Mouse (Mus musculus) spleen, adult 12 weeks (tissue): ENCODE results near the gene Cry2.
"Not testable (repeated sequence)": the region's sequence is repeated elsewhere in the genome, so short reads cannot be mapped to it uniquely, and the experiment has no call there.

Experiments
- DNase-seq: peaks from one replicate; pipeline ENCODE4 v3.0.0; 2022; ENCODE audit warnings: low spot score

Cry2 gene

GRCm38 (mm10) chr2:92421723-92422387 is 12.0 kb downstream of the Cry2 start:
- DNase-seq: no peak

- DNase-seq: no peak
Measured at GRCm38 (mm10) chr2:92411705-92412104, 22.1 kb downstream of the Cry2 start.

- DNase-seq: no peak
Measured at GRCm38 (mm10) chr2:92408309-92409045, 25.4 kb downstream of the Cry2 start.

GRCm38 (mm10) chr2:92405687-92406086 is 28.2 kb downstream of the Cry2 start:
- no peak for DNase-seq

- no peak for DNase-seq
Measured at GRCm38 (mm10) chr2:92404737-92405136, 29.1 kb downstream of the Cry2 start.

- DNase-seq: no peak
Measured at GRCm38 (mm10) chr2:92403776-92404319, 30.0 kb downstream of the Cry2 start.

GRCm38 (mm10) chr2:92402591-92403326 is 31.1 kb downstream of the Cry2 start:
- no peak for DNase-seq

- DNase-seq: no peak
Measured at GRCm38 (mm10) chr2:92401091-92401561, 32.7 kb downstream of the Cry2 start, which contains the start of gene Mapk8ip1. Gene Mapk8ip1 (minus strand): TSS chr2:92401263.

- no peak for DNase-seq
Measured at GRCm38 (mm10) chr2:92400682-92401081, 33.2 kb downstream of the Cry2 start.

GRCm38 (mm10) chr2:92399877-92400276 is 34.0 kb downstream of the Cry2 start:
- DNase-seq: not testable (repeated sequence)

- no peak for DNase-seq
Measured at GRCm38 (mm10) chr2:92397436-92397835, 36.4 kb downstream of the Cry2 start.

- no peak for DNase-seq
Measured at GRCm38 (mm10) chr2:92395535-92395934, 38.3 kb downstream of the Cry2 start.

- no peak for DNase-seq
Measured at GRCm38 (mm10) chr2:92392318-92393264, 41.3 kb downstream of the Cry2 start.

GRCm38 (mm10) chr2:92391703-92392317 is 42.0 kb downstream of the Cry2 start:
- no peak for DNase-seq

- no peak for DNase-seq
Measured at GRCm38 (mm10) chr2:92391116-92391515, 42.7 kb downstream of the Cry2 start.

GRCm38 (mm10) chr2:92390206-92390930 is 43.5 kb downstream of the Cry2 start:
- no peak for DNase-seq

- no peak for DNase-seq
Measured at GRCm38 (mm10) chr2:92389645-92390044, 44.2 kb downstream of the Cry2 start.

GRCm38 (mm10) chr2:92388891-92389641 is 44.8 kb downstream of the Cry2 start:
- no peak for DNase-seq

GRCm38 (mm10) chr2:92388081-92388517 is 45.7 kb downstream of the Cry2 start:
- no peak for DNase-seq
